Mouse (Mus musculus) liver, embryonic 11.5 days (tissue): ENCODE measurements around the gene Parpbp. TPM values are rescaled to one million over a fixed set of nuclear protein-coding genes. Genes with fewer than 3 reads are reported as not detected.

ENCODE experiments used
- ATAC-seq: fragments of 200-750 bp; cut with Nextera tagmentation; replicated peaks from 2 replicates; pipeline ENCODE4 v1.8.0; 2017; ENCODE audit warnings: moderate number of reproducible peaks, mild to moderate bottlenecking, moderate TSS enrichment, moderate library complexity; ENCODE audit not compliant: low FRiP score
- DNase-seq: peaks from one replicate; pipeline ENCODE4 v3.0.0-alpha.2; 2017; ENCODE audit warnings: low spot score
- H3K27ac ChIP-seq: fragments of 300-500 bp; sonication (generic); 2 replicates; pipeline ENCODE4 v1.5.1; 2014; ENCODE audit warnings: mild to moderate bottlenecking, low read depth, low read length, control low read depth
- H3K27me3 ChIP-seq: fragments of 300-500 bp; sonication (generic); replicated peaks from 2 replicates; pipeline ENCODE4 v1.6.1; 2014; ENCODE audit warnings: low read length, mixed read lengths; ENCODE audit not compliant: control insufficient read depth, insufficient read depth
- H3K36me3 ChIP-seq: fragments of 300-500 bp; sonication (generic); 2 replicates; pipeline ENCODE4 v1.6.1; 2014; ENCODE audit warnings: mild to moderate bottlenecking, low read length, moderate library complexity, mixed read lengths; ENCODE audit not compliant: control insufficient read depth, insufficient read depth
- H3K4me1 ChIP-seq: fragments of 300-500 bp; sonication (generic); replicated peaks from 2 replicates; pipeline ENCODE4 v1.6.1; 2014; ENCODE audit warnings: low read length, mixed read lengths; ENCODE audit not compliant: control insufficient read depth, insufficient read depth
- H3K4me2 ChIP-seq: fragments of 300-500 bp; sonication (generic); 2 replicates; pipeline ENCODE4 v1.6.1; 2014; ENCODE audit warnings: mild to moderate bottlenecking, control low read depth, moderate library complexity
- H3K4me3 ChIP-seq: fragments of 300-500 bp; sonication (generic); 2 replicates; pipeline ENCODE4 v1.5.1; 2014; ENCODE audit warnings: low read depth, low read length, control low read depth
- H3K9ac ChIP-seq: fragments of 300-500 bp; sonication (generic); 2 replicates; pipeline ENCODE4 v1.6.1; 2014; ENCODE audit warnings: low read depth, low read length, control low read depth
- H3K9me3 ChIP-seq: fragments of 300-500 bp; sonication (generic); 2 replicates; pipeline ENCODE4 v1.6.1; 2016; ENCODE audit warnings: low read length, inconsistent platforms, mixed read lengths; ENCODE audit not compliant: control insufficient read depth
- WGBS: fragments of 180-500 bp; shearing (Covaris S2); extraction: QIAGEN DNeasy Blood & Tissue Kit; methylation state at CpG from one replicate; pipeline ENCODE4 v1.1.7; 2014; 5-methylcytosine and 5-hydroxymethylcytosine counted together
- polyA plus RNA-seq: library from polyadenylated mRNA; unstranded; fragments of >200 nt; fragmentation: Nextera tagmentation; extraction: Ambion mirVana; gene quantifications from 2 replicates; pipeline ENCODE4 v1.2.1, GENCODE M21; 2014

Gene Parpbp
- 18.0 and 18.4 TPM in 2 replicates for polyA plus RNA-seq

GRCm38 (mm10) chr10:88146707-88147477 lies at the start of gene Parpbp, which contains the start of gene Nup37:
Gene Parpbp (minus strand): TSS chr10:88146941.
Gene Nup37 (plus strand): TSS chr10:88146992.
- peak within 1 kb of the TSS; percentile 89 for H3K4me3 ChIP-seq
- DNase-seq (peak; percentile 89), ATAC-seq (peak; percentile 99)

DNA sequence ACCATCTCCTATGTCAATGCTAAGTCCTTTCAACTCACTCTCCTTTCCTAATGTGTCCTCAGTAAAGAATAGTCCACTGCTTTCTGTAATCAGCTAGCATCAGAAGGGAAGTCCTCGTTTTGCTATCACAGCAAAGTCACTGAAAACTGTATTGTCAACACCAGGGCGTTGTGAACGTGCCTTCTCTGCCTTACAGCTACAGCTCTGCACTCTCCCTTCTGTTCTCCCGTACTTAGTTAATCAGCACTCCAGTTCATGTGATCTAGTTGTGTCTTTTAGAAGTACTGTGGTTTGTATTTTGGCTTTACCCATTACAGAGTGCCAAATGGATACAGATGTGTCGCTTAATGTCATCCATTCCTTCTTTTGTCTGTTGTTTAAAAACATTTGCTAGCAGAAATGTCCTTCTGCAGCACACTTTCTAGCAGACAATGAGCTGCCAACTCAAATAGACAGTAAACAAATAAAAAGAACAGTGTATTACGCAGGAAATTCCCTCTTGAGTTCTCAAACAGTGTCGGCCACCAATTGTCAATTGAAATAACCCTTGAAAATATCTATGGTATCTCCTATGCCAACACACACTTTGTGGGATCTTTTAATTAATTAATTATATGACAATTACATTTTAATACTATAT lies 20.8 kb upstream of the Parpbp start:
- WGBS, result 86% methylated on average over 7 of the region's 7 CpGs
- DNase-seq, result no peak
- ATAC-seq, result no peak

More at GRCm38 (mm10) chr10:88146707-88147477, at the start of gene Parpbp, which contains the start of gene Nup37:
- Histone ChIP-seq H3K4me1 (peaks cover 7% of the 10 kb centered on the region), H3K9me3 (no peaks in the 10 kb centered on the region), H3K27ac (peak within 1 kb of the TSS; percentile 54; the same call in 1 of the 2 replicates), H3K36me3 (peaks cover 12% of the 10 kb centered on the region), H3K9ac (peak within 1 kb of the TSS; percentile 93), H3K27me3 (no peaks in the 10 kb centered on the region), H3K4me2 (peak within 1 kb of the TSS; percentile 73)
- WGBS, result under 1% methylated on average over 53 of the region's 53 CpGs

GRCm38 (mm10) chr10:88166158-88166557 lies 19.4 kb upstream of the Parpbp start:
- no peaks in the 10 kb centered on the region; the same call in 1 of the 2 replicates for H3K9me3 ChIP-seq
- 95% methylated on average over 3 of the region's 3 CpGs for WGBS
- no peaks in the 10 kb centered on the region for H3K4me1 ChIP-seq
- no peak overlapping the region for H3K4me3 ChIP-seq
- H3K9ac ChIP-seq, result no peak overlapping the region
- peaks cover 12% of the 10 kb centered on the region; the same call in 1 of the 2 replicates for H3K36me3 ChIP-seq
- H3K27me3 ChIP-seq, result no peaks in the 10 kb centered on the region
- DNase-seq (no peak), ATAC-seq (no peak)
- H3K4me2 ChIP-seq, result no peak overlapping the region
- H3K27ac ChIP-seq, result no peak overlapping the region

More for the DNA sequence above, 20.8 kb upstream of the Parpbp start:
- Histone ChIP-seq H3K4me2 (no peak overlapping the region), H3K27me3 (no peaks in the 10 kb centered on the region), H3K4me1 (no peaks in the 10 kb centered on the region), H3K36me3 (peaks cover 9% of the 10 kb centered on the region; the same call in 1 of the 2 replicates), H3K27ac (no peak overlapping the region), H3K4me3 (no peak overlapping the region), H3K9me3 (no peaks in the 10 kb centered on the region; the same call in 1 of the 2 replicates), H3K9ac (no peak overlapping the region)

DNA sequence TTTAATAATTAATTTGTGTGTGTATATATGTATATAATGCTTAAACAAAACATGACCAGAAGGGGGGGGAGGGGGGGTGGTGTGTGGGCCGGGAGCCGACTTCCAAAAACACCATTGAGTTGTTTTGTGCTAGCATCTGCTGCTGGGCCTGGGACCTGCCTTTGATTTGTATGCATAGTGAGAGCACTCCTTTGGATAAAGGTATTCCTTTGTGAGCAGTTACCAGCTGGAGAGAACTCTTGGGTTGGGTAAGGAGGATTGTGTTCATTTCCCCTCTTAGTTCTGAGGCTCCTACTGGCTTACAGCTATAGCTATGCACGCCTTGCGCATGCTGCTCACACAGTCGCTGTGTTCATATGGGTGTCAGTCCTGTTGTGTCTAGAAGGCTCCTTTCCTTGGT lies 15.9 kb upstream of the Parpbp start:
- DNase-seq, result no peak

DNA sequence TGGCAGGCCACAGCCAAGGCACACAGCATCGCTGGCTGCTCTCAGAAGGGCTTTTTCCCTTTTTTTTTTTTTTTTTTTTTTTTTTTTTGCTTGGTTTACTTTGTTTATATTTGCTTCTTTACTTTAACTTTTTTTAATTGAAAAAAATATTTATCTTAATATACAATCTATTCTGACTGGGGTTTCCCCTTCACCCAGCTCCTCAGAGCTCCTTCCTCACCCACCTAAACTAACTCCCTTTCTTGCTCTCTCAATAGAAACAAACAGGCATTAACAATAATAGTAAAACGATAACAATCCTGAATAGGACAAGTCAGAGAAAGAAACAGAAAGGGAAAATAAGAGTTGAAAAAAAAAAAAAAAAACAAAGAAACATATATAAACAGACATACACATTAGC lies 15.4 kb upstream of the Parpbp start:
- H3K4me1 ChIP-seq, result no peaks in the 10 kb centered on the region
- DNase-seq, result no peak
- no peak overlapping the region for H3K27ac ChIP-seq
- WGBS, result 90% methylated on average over 2 of the region's 2 CpGs
- no peak overlapping the region for H3K4me3 ChIP-seq
- no peaks in the 10 kb centered on the region; the same call in 1 of the 2 replicates for H3K9me3 ChIP-seq
- H3K4me2 ChIP-seq, result no peak overlapping the region
- ATAC-seq, result no peak
- peaks cover 15% of the 10 kb centered on the region; the same call in 1 of the 2 replicates for H3K36me3 ChIP-seq
- H3K9ac ChIP-seq, result no peak overlapping the region
- no peaks in the 10 kb centered on the region for H3K27me3 ChIP-seq

More for the DNA sequence above, 15.9 kb upstream of the Parpbp start:
- Histone ChIP-seq H3K9ac (no peak overlapping the region), H3K9me3 (no peaks in the 10 kb centered on the region; the same call in 1 of the 2 replicates), H3K4me1 (no peaks in the 10 kb centered on the region), H3K27ac (no peak overlapping the region), H3K27me3 (no peaks in the 10 kb centered on the region), H3K36me3 (peaks cover 17% of the 10 kb centered on the region; the same call in 1 of the 2 replicates), H3K4me2 (no peak overlapping the region), H3K4me3 (no peak overlapping the region)
- 94% methylated on average over 5 of the region's 5 CpGs for WGBS
- ATAC-seq, result no peak

DNA sequence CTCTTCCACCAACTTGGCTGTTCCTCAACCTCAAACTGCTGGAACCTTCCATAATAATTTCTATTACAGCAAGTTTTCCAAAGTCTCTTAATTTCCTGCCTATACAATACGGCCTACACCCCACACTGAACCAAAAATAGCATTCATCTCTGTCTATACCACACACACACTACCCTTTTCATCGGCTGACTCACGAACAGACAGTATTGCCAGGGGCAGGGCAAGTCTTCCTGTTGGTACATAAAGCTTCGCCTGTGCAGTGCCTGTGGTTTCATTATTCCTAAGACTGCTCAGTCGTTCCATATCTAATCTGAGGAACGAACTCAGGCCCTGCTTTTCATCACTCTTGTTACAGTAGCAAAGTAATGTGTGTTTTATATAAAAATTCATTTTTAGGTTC lies 4.9 kb upstream of the Parpbp start:
- 84% methylated on average over 6 of the region's 6 CpGs for WGBS
- no peak overlapping the region for H3K27ac ChIP-seq
- no peaks in the 10 kb centered on the region; the same call in 1 of the 2 replicates for H3K4me1 ChIP-seq
- no peak for DNase-seq
- H3K9me3 ChIP-seq, result no peaks in the 10 kb centered on the region
- no peak overlapping the region for H3K9ac ChIP-seq
- H3K27me3 ChIP-seq, result no peaks in the 10 kb centered on the region
- ATAC-seq, result no peak
- H3K36me3 ChIP-seq, result peaks cover 26% of the 10 kb centered on the region
- no peak overlapping the region for H3K4me3 ChIP-seq
- no peak overlapping the region for H3K4me2 ChIP-seq

- 87% methylated on average over 4 of the region's 4 CpGs for WGBS
- Histone ChIP-seq H3K9ac (no peak overlapping the region), H3K4me3 (no peak overlapping the region), H3K36me3 (peaks cover 26% of the 10 kb centered on the region), H3K4me1 (peaks cover 5% of the 10 kb centered on the region), H3K27me3 (no peaks in the 10 kb centered on the region), H3K9me3 (no peaks in the 10 kb centered on the region), H3K4me2 (no peak overlapping the region), H3K27ac (no peak overlapping the region)
- ATAC-seq (no peak), DNase-seq (no peak)
Measured at GRCm38 (mm10) chr10:88150381-88150780, 3.6 kb upstream of the Parpbp start.

- H3K27ac ChIP-seq, result no peak overlapping the region
- H3K9ac ChIP-seq, result peak overlapping the region; percentile 93
- no peaks in the 10 kb centered on the region for H3K27me3 ChIP-seq
- H3K4me2 ChIP-seq, result peak overlapping the region; percentile 73
- H3K9me3 ChIP-seq, result no peaks in the 10 kb centered on the region
- peaks cover 9% of the 10 kb centered on the region for H3K36me3 ChIP-seq
- H3K4me3 ChIP-seq, result peak overlapping the region; percentile 89
- DNase-seq (no peak), ATAC-seq (0 out of 2 replicates have a peak, but pooled peaks have one; percentile 29)
- peaks cover 7% of the 10 kb centered on the region for H3K4me1 ChIP-seq
- WGBS, result 17% methylated on average over 7 of the region's 7 CpGs
Measured at GRCm38 (mm10) chr10:88146187-88146586, 554 bp downstream of the Parpbp start.
